Mouse (Mus musculus): ENCODE results near the gene Gm13023. TPM values are rescaled to one million over a fixed set of nuclear protein-coding genes. Genes with fewer than 3 reads are reported as not detected.

Gm13023 gene
- not detected for polyA plus RNA-seq (2014; fragmentation: Illumina TruSeq; extraction: RNeasy Lipid Tissue Mini Kit (QIAGEN cat#74804); ENCODE audit: low replicate concordance)

DNA sequence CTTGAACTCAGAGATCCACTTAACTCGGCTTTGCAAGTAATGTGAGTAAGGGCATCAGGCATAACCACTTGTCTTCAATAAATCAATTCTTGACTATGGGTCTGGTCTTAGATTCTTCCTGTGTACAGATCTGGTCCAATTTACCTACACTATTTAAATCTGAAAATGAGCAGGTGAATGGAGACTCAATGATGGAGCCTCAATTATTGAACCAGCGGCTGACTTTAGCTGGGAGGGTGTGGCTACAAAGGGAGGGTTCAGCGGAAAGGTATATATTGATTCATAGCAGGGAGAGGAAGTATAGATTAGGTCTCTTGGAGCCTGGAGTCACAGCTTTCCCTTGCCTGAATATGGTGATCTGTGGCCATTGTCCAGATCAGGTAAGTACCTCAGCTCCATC is at the start of gene Gm13023:
Gene Gm13023, plus strand, starts transcription at position 301 of the 400 bp plus-strand sequence.

DNA sequence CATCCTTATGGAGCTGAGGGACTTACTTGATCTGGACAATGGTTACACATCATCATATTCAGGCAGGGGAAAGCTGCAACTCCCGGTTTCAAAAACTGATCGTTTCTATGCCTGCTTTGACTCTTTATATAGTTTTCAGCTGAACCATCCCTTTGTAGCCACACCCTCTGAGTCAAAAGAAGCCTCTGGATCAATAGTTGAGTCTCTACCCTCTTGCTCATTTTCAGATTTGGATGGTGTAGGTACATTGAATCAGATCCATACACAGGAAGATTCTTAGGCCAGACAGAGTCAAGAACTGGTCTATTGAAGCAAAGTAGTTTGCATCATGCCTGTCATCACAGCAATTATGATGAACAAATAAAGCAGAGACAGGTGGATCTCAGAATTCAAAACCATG is 26.8 kb downstream of the Gm13023 start, which contains the start of gene Gm13084:
Gene Gm13084, minus strand, starts transcription at position 101 of the 400 bp plus-strand sequence.

Other genes starting within 250 kb of the Gm13023 start
- gene BC080695, start 237.7 kb upstream of the Gm13023 start, polyA plus RNA-seq (2014; fragmentation: Illumina TruSeq; extraction: RNeasy Lipid Tissue Mini Kit (QIAGEN cat#74804); ENCODE audit: low replicate concordance): not detected
- not detected for gene Gm13057, start 237.6 kb upstream of the Gm13023 start, polyA plus RNA-seq (2014; fragmentation: Illumina TruSeq; extraction: RNeasy Lipid Tissue Mini Kit (QIAGEN cat#74804); ENCODE audit: low replicate concordance)
- gene Gm13083, start 174.3 kb upstream of the Gm13023 start, polyA plus RNA-seq (2014; fragmentation: Illumina TruSeq; extraction: RNeasy Lipid Tissue Mini Kit (QIAGEN cat#74804); ENCODE audit: low replicate concordance): not detected
- not detected for gene Gm13088, start 132.1 kb upstream of the Gm13023 start, polyA plus RNA-seq (2014; fragmentation: Illumina TruSeq; extraction: RNeasy Lipid Tissue Mini Kit (QIAGEN cat#74804); ENCODE audit: low replicate concordance)
- not detected for gene Gm13089, start 86.6 kb upstream of the Gm13023 start, polyA plus RNA-seq (2014; fragmentation: Illumina TruSeq; extraction: RNeasy Lipid Tissue Mini Kit (QIAGEN cat#74804); ENCODE audit: low replicate concordance)
- gene Gm13078, start 69.9 kb upstream of the Gm13023 start, polyA plus RNA-seq (2014; fragmentation: Illumina TruSeq; extraction: RNeasy Lipid Tissue Mini Kit (QIAGEN cat#74804); ENCODE audit: low replicate concordance): not detected
- not detected for gene Gm13084, start 26.7 kb downstream of the Gm13023 start, polyA plus RNA-seq (2014; fragmentation: Illumina TruSeq; extraction: RNeasy Lipid Tissue Mini Kit (QIAGEN cat#74804); ENCODE audit: low replicate concordance)
- gene Gm13103, start 57.1 kb downstream of the Gm13023 start, polyA plus RNA-seq (2014; fragmentation: Illumina TruSeq; extraction: RNeasy Lipid Tissue Mini Kit (QIAGEN cat#74804); ENCODE audit: low replicate concordance): not detected
- gene Pramef6, start 111.0 kb downstream of the Gm13023 start, polyA plus RNA-seq (2014; fragmentation: Illumina TruSeq; extraction: RNeasy Lipid Tissue Mini Kit (QIAGEN cat#74804); ENCODE audit: low replicate concordance): not detected
- gene Pramef25, start 161.7 kb downstream of the Gm13023 start, polyA plus RNA-seq (2014; fragmentation: Illumina TruSeq; extraction: RNeasy Lipid Tissue Mini Kit (QIAGEN cat#74804); ENCODE audit: low replicate concordance): not detected
- not detected for gene Gm13101, start 177.6 kb downstream of the Gm13023 start, polyA plus RNA-seq (2014; fragmentation: Illumina TruSeq; extraction: RNeasy Lipid Tissue Mini Kit (QIAGEN cat#74804); ENCODE audit: low replicate concordance)
- not detected for gene Pramef17, start 205.0 kb downstream of the Gm13023 start, polyA plus RNA-seq (2014; fragmentation: Illumina TruSeq; extraction: RNeasy Lipid Tissue Mini Kit (QIAGEN cat#74804); ENCODE audit: low replicate concordance)

All from small intestine, adult 10 weeks (tissue).